Mouse (Mus musculus) WW6 (cell line): ENCODE measurements around the gene Slco1a4.
"Not testable (repeated sequence)": the region's sequence is repeated elsewhere in the genome, so short reads cannot be mapped to it uniquely, and the experiment has no call there.

Experiments used
- DNase-seq: peaks from one replicate; pipeline ENCODE4 v3.0.0-alpha.2; 2013; ENCODE audit warnings: low read depth, low spot score

Gene Slco1a4

GRCm38 (mm10) chr6:141856085-141856484 is at the start of gene Slco1a4:
Slco1a4 (minus strand) TSS chr6:141856199.
- DNase-seq, result no peak

GRCm38 (mm10) chr6:141898197-141898596 is 42.2 kb upstream of the Slco1a4 start:
- no peak for DNase-seq

- DNase-seq, result no peak
Measured at GRCm38 (mm10) chr6:141889723-141890122, 33.7 kb upstream of the Slco1a4 start.

GRCm38 (mm10) chr6:141888248-141888647 is 32.2 kb upstream of the Slco1a4 start:
- no peak for DNase-seq

- no peak for DNase-seq
Measured at GRCm38 (mm10) chr6:141882581-141882980, 26.6 kb upstream of the Slco1a4 start.

- DNase-seq, result not testable (repeated sequence)
Measured at GRCm38 (mm10) chr6:141875742-141876141, 19.7 kb upstream of the Slco1a4 start.

GRCm38 (mm10) chr6:141871711-141872110 is 15.7 kb upstream of the Slco1a4 start:
- no peak for DNase-seq

GRCm38 (mm10) chr6:141868735-141869134 is 12.7 kb upstream of the Slco1a4 start:
- DNase-seq, result no peak

GRCm38 (mm10) chr6:141866026-141866425 is 10.0 kb upstream of the Slco1a4 start:
- DNase-seq, result no peak

- DNase-seq, result no peak
Measured at GRCm38 (mm10) chr6:141857735-141858531, 1.9 kb upstream of the Slco1a4 start.

- DNase-seq, result no peak
Measured at GRCm38 (mm10) chr6:141853616-141854015, 2.4 kb downstream of the Slco1a4 start.

- DNase-seq, result no peak
Measured at GRCm38 (mm10) chr6:141849051-141849450, 6.9 kb downstream of the Slco1a4 start.

GRCm38 (mm10) chr6:141797837-141798236 is 58.2 kb downstream of the Slco1a4 start:
- DNase-seq, result peak; percentile 29

GRCm38 (mm10) chr6:141774476-141774875 is 81.5 kb downstream of the Slco1a4 start:
- DNase-seq, result no peak

GRCm38 (mm10) chr6:141773710-141774109 is 82.3 kb downstream of the Slco1a4 start, which contains the start of gene Gm5724:
Gm5724 (minus strand) TSS chr6:141773810.
- no peak for DNase-seq
